Mouse (Mus musculus) mature B cell (primary cell): Measurements from ENCODE around the gene Pphln1.

Experiments
- in situ Hi-C: fragments of 300-500 bp; cut with MboI; formaldehyde crosslinking; loops from 2 replicates; pipeline ENCODE4 v1.14.3; 2019

The Pphln1 gene

GRCm38 (mm10) chr15:93504808-93505207 lies 106.7 kb downstream of the Pphln1 start:
- in situ Hi-C loops: no loop called here

- in situ Hi-C loops: no loop called here
Measured at GRCm38 (mm10) chr15:93510690-93511336, 112.7 kb downstream of the Pphln1 start.

GRCm38 (mm10) chr15:93512437-93512836 lies 114.3 kb downstream of the Pphln1 start:
- in situ Hi-C loops: no loop called here

- in situ Hi-C loops: no loop called here
Measured at GRCm38 (mm10) chr15:93513939-93514341, 115.8 kb downstream of the Pphln1 start.

- in situ Hi-C loops: no loop called here
Measured at GRCm38 (mm10) chr15:93515316-93515715, 117.2 kb downstream of the Pphln1 start.

- in situ Hi-C loops: no loop called here
Measured at GRCm38 (mm10) chr15:93517022-93517565, 118.9 kb downstream of the Pphln1 start.

- in situ Hi-C loops: no loop called here
Measured at GRCm38 (mm10) chr15:93518143-93518902, 120.2 kb downstream of the Pphln1 start.

GRCm38 (mm10) chr15:93518941-93519835 lies 121.0 kb downstream of the Pphln1 start:
- in situ Hi-C loops: no loop called here

GRCm38 (mm10) chr15:93519836-93520826 lies 122.0 kb downstream of the Pphln1 start:
- in situ Hi-C loops: no loop called here

- in situ Hi-C loops: no loop called here
Measured at GRCm38 (mm10) chr15:93521088-93521786, 123.1 kb downstream of the Pphln1 start.

GRCm38 (mm10) chr15:93521787-93522180 lies 123.6 kb downstream of the Pphln1 start:
- in situ Hi-C loops: no loop called here

GRCm38 (mm10) chr15:93525305-93525917 lies 127.3 kb downstream of the Pphln1 start:
- in situ Hi-C loops: no loop called here

- in situ Hi-C loops: no loop called here
Measured at GRCm38 (mm10) chr15:93529831-93530702, 131.9 kb downstream of the Pphln1 start.

GRCm38 (mm10) chr15:93530703-93531032 lies 132.5 kb downstream of the Pphln1 start:
- in situ Hi-C loops: no loop called here

GRCm38 (mm10) chr15:93536191-93536590 lies 138.0 kb downstream of the Pphln1 start:
- in situ Hi-C loops: no loop called here

GRCm38 (mm10) chr15:93537745-93538144 lies 139.6 kb downstream of the Pphln1 start:
- in situ Hi-C loops: no loop called here

- in situ Hi-C loops: no loop called here
Measured at GRCm38 (mm10) chr15:93538551-93539205, 140.5 kb downstream of the Pphln1 start.

- in situ Hi-C loops: no loop called here
Measured at GRCm38 (mm10) chr15:93539415-93539814, 141.3 kb downstream of the Pphln1 start.
